Mouse (Mus musculus): Measurements from ENCODE around the gene Gm37240.

Gene Gm37240

GRCm38 (mm10) chr3:85254526-85254925 lies 632.8 kb downstream of the Gm37240 start:
- Histone ChIP-seq H3K36me3 (ENCODE audit: control insufficient read depth, insufficient read depth, low read length, poor library complexity, severe bottlenecking) (no peaks in the 10 kb centered on the region), H3K27me3 (ENCODE audit: control insufficient read depth, insufficient read depth, low read length, poor library complexity, severe bottlenecking) (no peaks in the 10 kb centered on the region)
- no peak for DNase-seq (ENCODE audit: low read depth, low spot score)

- H3K27me3 ChIP-seq (ENCODE audit: control insufficient read depth, insufficient read depth, low read length, poor library complexity, severe bottlenecking) = no peaks in the 10 kb centered on the region
- H3K36me3 ChIP-seq (ENCODE audit: control insufficient read depth, insufficient read depth, low read length, poor library complexity, severe bottlenecking) = no peaks in the 10 kb centered on the region
- DNase-seq (ENCODE audit: low read depth, low spot score) = no peak
Observed at GRCm38 (mm10) chr3:85251631-85252030, 635.7 kb downstream of the Gm37240 start.

GRCm38 (mm10) chr3:85246131-85246530 lies 641.2 kb downstream of the Gm37240 start:
- DNase-seq (ENCODE audit: low read depth, low spot score) = no peak
- H3K36me3 ChIP-seq (ENCODE audit: control insufficient read depth, insufficient read depth, low read length, poor library complexity, severe bottlenecking) = no peaks in the 10 kb centered on the region

GRCm38 (mm10) chr3:85236546-85236945 lies 650.8 kb downstream of the Gm37240 start:
- Histone ChIP-seq H3K27me3 (ENCODE audit: control insufficient read depth, insufficient read depth, low read length, poor library complexity, severe bottlenecking) (no peaks in the 10 kb centered on the region), H3K36me3 (ENCODE audit: control insufficient read depth, insufficient read depth, low read length, poor library complexity, severe bottlenecking) (no peaks in the 10 kb centered on the region)
- no peak for DNase-seq (ENCODE audit: low read depth, low spot score)

More at GRCm38 (mm10) chr3:85246131-85246530, 641.2 kb downstream of the Gm37240 start:
- no peaks in the 10 kb centered on the region for H3K27me3 ChIP-seq (ENCODE audit: control insufficient read depth, insufficient read depth, low read length, poor library complexity, severe bottlenecking)

GRCm38 (mm10) chr3:85232846-85233245 lies 654.5 kb downstream of the Gm37240 start:
- DNase-seq (ENCODE audit: low read depth, low spot score) = no peak
- no peaks in the 10 kb centered on the region for H3K36me3 ChIP-seq (ENCODE audit: control insufficient read depth, insufficient read depth, low read length, poor library complexity, severe bottlenecking)
- H3K27me3 ChIP-seq (ENCODE audit: control insufficient read depth, insufficient read depth, low read length, poor library complexity, severe bottlenecking) = no peaks in the 10 kb centered on the region

GRCm38 (mm10) chr3:85222046-85222445 lies 665.3 kb downstream of the Gm37240 start:
- no peaks in the 10 kb centered on the region for H3K36me3 ChIP-seq (ENCODE audit: control insufficient read depth, insufficient read depth, low read length, poor library complexity, severe bottlenecking)
- DNase-seq (ENCODE audit: low read depth, low spot score) = no peak

GRCm38 (mm10) chr3:85214926-85215325 lies 672.4 kb downstream of the Gm37240 start:
- no peak for DNase-seq (ENCODE audit: low read depth, low spot score)
- Histone ChIP-seq H3K36me3 (ENCODE audit: control insufficient read depth, insufficient read depth, low read length, poor library complexity, severe bottlenecking) (no peaks in the 10 kb centered on the region), H3K27me3 (ENCODE audit: control insufficient read depth, insufficient read depth, low read length, poor library complexity, severe bottlenecking) (no peaks in the 10 kb centered on the region)

More at GRCm38 (mm10) chr3:85222046-85222445, 665.3 kb downstream of the Gm37240 start:
- no peaks in the 10 kb centered on the region for H3K27me3 ChIP-seq (ENCODE audit: control insufficient read depth, insufficient read depth, low read length, poor library complexity, severe bottlenecking)

GRCm38 (mm10) chr3:85212751-85213350 lies 674.5 kb downstream of the Gm37240 start:
- H3K27me3 ChIP-seq (ENCODE audit: control insufficient read depth, insufficient read depth, low read length, poor library complexity, severe bottlenecking) = no peaks in the 10 kb centered on the region
- no peaks in the 10 kb centered on the region for H3K36me3 ChIP-seq (ENCODE audit: control insufficient read depth, insufficient read depth, low read length, poor library complexity, severe bottlenecking)
- DNase-seq (ENCODE audit: low read depth, low spot score) = no peak

- DNase-seq (ENCODE audit: low read depth, low spot score) = no peak
- no peaks in the 10 kb centered on the region for H3K27me3 ChIP-seq (ENCODE audit: control insufficient read depth, insufficient read depth, low read length, poor library complexity, severe bottlenecking)
- H3K36me3 ChIP-seq (ENCODE audit: control insufficient read depth, insufficient read depth, low read length, poor library complexity, severe bottlenecking) = no peaks in the 10 kb centered on the region
Observed at GRCm38 (mm10) chr3:85209887-85210844, 677.2 kb downstream of the Gm37240 start.

GRCm38 (mm10) chr3:85206475-85206874 lies 680.8 kb downstream of the Gm37240 start:
- Histone ChIP-seq H3K36me3 (ENCODE audit: control insufficient read depth, insufficient read depth, low read length, poor library complexity, severe bottlenecking) (no peaks in the 10 kb centered on the region), H3K27me3 (ENCODE audit: control insufficient read depth, insufficient read depth, low read length, poor library complexity, severe bottlenecking) (no peaks in the 10 kb centered on the region)
- DNase-seq (ENCODE audit: low read depth, low spot score) = no peak

- no peaks in the 10 kb centered on the region for H3K36me3 ChIP-seq (ENCODE audit: control insufficient read depth, insufficient read depth, low read length, poor library complexity, severe bottlenecking)
- H3K27me3 ChIP-seq (ENCODE audit: control insufficient read depth, insufficient read depth, low read length, poor library complexity, severe bottlenecking) = no peaks in the 10 kb centered on the region
- DNase-seq (ENCODE audit: low read depth, low spot score) = no peak
Observed at GRCm38 (mm10) chr3:85205911-85206310, 681.4 kb downstream of the Gm37240 start.

GRCm38 (mm10) chr3:85203659-85204058 lies 683.7 kb downstream of the Gm37240 start:
- H3K27me3 ChIP-seq (ENCODE audit: control insufficient read depth, insufficient read depth, low read length, poor library complexity, severe bottlenecking) = no peaks in the 10 kb centered on the region
- DNase-seq (ENCODE audit: low read depth, low spot score) = no peak
- H3K36me3 ChIP-seq (ENCODE audit: control insufficient read depth, insufficient read depth, low read length, poor library complexity, severe bottlenecking) = no peaks in the 10 kb centered on the region

GRCm38 (mm10) chr3:85202726-85203125 lies 684.6 kb downstream of the Gm37240 start:
- no peaks in the 10 kb centered on the region for H3K27me3 ChIP-seq (ENCODE audit: control insufficient read depth, insufficient read depth, low read length, poor library complexity, severe bottlenecking)
- DNase-seq (ENCODE audit: low read depth, low spot score) = no peak
- no peaks in the 10 kb centered on the region for H3K36me3 ChIP-seq (ENCODE audit: control insufficient read depth, insufficient read depth, low read length, poor library complexity, severe bottlenecking)

GRCm38 (mm10) chr3:85201785-85202184 lies 685.5 kb downstream of the Gm37240 start:
- H3K27me3 ChIP-seq (ENCODE audit: control insufficient read depth, insufficient read depth, low read length, poor library complexity, severe bottlenecking) = no peaks in the 10 kb centered on the region
- no peak for DNase-seq (ENCODE audit: low read depth, low spot score)
- no peaks in the 10 kb centered on the region for H3K36me3 ChIP-seq (ENCODE audit: control insufficient read depth, insufficient read depth, low read length, poor library complexity, severe bottlenecking)

- DNase-seq (ENCODE audit: low read depth, low spot score) = no peak
- Histone ChIP-seq H3K27me3 (ENCODE audit: control insufficient read depth, insufficient read depth, low read length, poor library complexity, severe bottlenecking) (no peaks in the 10 kb centered on the region), H3K36me3 (ENCODE audit: control insufficient read depth, insufficient read depth, low read length, poor library complexity, severe bottlenecking) (no peaks in the 10 kb centered on the region)
Observed at GRCm38 (mm10) chr3:85198496-85198895, 688.8 kb downstream of the Gm37240 start.
